Mouse (Mus musculus): ENCODE results near the gene Psd. TPM values are rescaled to one million over a fixed set of nuclear protein-coding genes. Genes with fewer than 3 reads are reported as not detected.

Psd gene
- total RNA-seq (2021), result 100 to 1,000 TPM; 799 to 877 TPM
- long read RNA-seq, transcript Psd-210 (16 exons, 3,398 nt), result minor isoform, 9 of 613 reads
- long read RNA-seq, transcript Psd-201 (18 exons, 3,900 nt), result minor isoform, 10 of 613 reads
- long read RNA-seq, transcript Psd-211 (8 exons, 1,705 nt), result minor isoform, 7 of 613 reads
- long read RNA-seq, transcript Psd-208 (8 exons, 2,034 nt), result major isoform, 347 of 613 reads
- long read RNA-seq, partial matches to known transcripts, result 111 of 613 reads
- long read RNA-seq, other reads (novel, unspliced or antisense), result 126 of 613 reads

DNA sequence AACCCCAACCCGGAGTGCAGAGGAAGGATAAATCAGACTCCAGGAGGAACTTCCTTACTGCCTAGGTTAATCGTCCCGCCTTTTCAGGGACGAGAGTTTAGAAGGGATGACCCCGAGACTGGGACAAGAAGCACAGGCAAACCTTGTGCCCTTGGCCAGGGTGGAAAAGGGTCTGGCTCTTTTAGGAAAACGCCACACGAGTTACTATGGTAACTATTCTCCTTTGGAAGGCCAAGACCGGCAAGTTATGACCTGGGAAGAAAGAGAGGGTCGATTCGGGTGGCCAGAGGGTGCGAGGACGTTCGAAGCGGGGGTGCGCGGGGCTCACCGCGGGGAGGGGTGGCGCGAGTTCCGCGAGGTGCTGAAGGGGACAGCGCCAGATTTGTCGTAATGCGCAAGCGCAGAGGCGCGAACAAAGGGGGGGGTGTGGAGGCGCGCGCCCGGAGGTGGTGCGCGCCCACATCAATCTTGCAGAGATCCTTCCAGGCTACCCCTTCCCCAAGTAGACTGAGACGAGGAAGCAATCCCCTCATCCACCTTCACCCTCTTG lies at the start of gene Psd:
Gene Psd (minus strand): TSS at position 401 of the 550 bp plus-strand sequence.
- DNase-seq (ENCODE audit: low spot score in 2 of 2), result peak in 1 of 2 experiments; percentile 80

- DNase-seq (ENCODE audit: low spot score in 2 of 2), result no peak
Observed at GRCm38 (mm10) chr19:46375891-46376290, 48.9 kb upstream of the Psd start.

DNA sequence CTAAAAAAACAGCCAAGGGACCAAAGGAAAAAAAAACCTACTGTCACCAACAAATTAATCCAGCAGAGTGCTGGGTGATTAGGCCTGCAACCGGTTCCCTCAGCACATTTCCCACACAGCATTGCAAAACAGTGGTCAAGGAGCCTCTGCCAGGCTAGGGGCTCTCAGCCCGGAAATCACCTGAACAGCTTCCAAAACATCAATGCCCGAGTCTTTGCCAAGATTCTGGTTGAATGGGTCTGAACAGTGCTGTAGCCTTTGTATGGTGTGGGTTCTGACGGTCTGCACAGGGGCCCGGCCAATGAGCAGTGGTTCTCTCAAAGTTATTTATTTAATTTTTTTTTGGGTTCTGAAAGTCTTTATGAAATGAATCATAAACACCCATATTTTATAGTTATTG lies 48.5 kb upstream of the Psd start:
- peak in 1 of 2 experiments; percentile 59 for DNase-seq (ENCODE audit: low spot score in 2 of 2)

GRCm38 (mm10) chr19:46374477-46375088 lies 47.6 kb upstream of the Psd start:
- DNase-seq (ENCODE audit: low spot score in 2 of 2), result no peak

DNA sequence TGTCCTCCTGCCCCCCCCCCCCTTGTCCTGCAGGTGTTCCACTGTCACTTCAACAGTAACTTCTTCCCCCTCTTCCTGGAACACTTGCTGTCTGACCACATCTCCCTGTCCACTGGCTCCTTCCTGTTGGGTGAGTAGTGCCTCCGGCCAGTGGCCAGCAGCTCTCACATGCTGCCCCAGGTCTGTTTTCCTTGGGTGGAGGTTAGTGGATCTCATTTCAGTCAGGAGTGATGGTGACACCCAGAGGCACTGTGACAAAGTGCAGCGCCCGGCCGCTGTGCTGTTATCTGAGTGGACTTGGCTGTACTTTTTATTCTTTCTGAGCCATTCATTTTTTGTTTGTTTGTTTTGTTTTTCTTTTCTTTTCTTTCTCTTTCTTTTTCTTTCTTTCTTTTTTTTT lies 42.2 kb upstream of the Psd start:
- DNase-seq (ENCODE audit: low spot score in 2 of 2), result peak; percentile 39 to 71

- DNase-seq (ENCODE audit: low spot score in 2 of 2), result peak; percentile 42 to 53
Observed at GRCm38 (mm10) chr19:46367798-46368590, 41.0 kb upstream of the Psd start.

- no peak for DNase-seq (ENCODE audit: low spot score in 2 of 2)
Observed at GRCm38 (mm10) chr19:46363294-46364009, 36.5 kb upstream of the Psd start.

DNA sequence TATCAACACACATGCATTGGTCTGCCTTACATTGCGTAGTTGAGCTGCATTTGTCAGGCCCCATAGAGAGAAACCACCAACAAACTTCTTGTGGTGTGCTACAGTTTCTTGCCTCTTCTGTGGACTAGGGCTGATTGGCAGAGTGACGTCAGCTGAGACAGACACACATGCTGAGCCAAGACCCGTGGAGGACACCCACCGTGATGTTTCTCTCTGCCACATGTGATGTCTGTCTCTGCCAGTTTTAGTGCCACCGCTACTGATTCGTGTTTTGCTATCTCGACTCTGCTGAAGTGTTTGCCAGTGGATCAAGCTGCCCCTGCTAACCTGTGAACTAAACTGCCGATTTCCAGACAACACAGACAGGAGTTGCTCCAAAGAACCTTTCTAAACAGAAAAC lies 35.1 kb upstream of the Psd start:
- no peak for DNase-seq (ENCODE audit: low spot score in 2 of 2)

DNA sequence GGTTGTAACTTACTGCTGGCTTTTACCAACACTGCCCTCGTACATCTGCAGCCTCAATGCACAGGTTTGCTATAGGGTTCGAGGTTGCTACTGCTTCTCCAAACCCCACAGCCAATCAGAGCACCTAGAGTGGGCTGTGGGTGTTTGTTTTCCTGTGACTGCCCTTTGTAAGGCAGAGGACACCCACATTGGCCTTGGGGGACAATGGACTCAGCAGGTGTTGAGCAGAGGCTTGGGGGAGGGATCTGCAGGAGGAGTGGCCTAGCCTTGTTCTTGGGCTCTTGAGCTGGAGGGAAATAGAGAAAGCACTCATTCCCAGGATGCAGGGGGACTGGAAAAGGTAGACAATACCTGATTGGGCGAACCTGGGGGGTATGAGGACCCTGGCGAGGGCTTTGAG lies 31.4 kb upstream of the Psd start:
- DNase-seq (ENCODE audit: low spot score in 2 of 2), result no peak

- no peak for DNase-seq (ENCODE audit: low spot score in 2 of 2)
Observed at GRCm38 (mm10) chr19:46357344-46358280, 30.7 kb upstream of the Psd start.

DNA sequence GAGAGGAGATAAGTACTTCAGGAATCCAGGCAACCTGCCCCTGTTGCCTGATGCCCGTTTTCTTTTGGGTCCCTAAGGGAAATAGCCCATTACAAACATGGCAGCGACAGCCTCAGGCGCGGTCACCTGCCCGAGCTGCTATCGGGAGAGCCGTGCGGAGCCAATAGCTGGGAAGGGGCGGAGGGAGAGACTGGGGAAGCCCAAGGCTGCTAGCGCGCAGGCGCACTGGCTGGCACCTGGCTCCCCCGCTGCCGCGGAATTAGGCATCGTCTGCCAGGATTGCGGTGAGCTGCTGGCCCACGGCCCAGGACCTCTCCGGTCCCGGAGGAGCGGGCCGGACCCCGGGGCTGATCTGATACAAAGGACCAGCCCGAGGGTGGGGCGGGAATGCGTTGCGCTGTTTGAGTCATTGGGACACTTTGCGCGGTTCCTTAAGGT lies 29.8 kb upstream of the Psd start:
- peak; percentile 86 to 93 for DNase-seq (ENCODE audit: low spot score in 2 of 2)

DNA sequence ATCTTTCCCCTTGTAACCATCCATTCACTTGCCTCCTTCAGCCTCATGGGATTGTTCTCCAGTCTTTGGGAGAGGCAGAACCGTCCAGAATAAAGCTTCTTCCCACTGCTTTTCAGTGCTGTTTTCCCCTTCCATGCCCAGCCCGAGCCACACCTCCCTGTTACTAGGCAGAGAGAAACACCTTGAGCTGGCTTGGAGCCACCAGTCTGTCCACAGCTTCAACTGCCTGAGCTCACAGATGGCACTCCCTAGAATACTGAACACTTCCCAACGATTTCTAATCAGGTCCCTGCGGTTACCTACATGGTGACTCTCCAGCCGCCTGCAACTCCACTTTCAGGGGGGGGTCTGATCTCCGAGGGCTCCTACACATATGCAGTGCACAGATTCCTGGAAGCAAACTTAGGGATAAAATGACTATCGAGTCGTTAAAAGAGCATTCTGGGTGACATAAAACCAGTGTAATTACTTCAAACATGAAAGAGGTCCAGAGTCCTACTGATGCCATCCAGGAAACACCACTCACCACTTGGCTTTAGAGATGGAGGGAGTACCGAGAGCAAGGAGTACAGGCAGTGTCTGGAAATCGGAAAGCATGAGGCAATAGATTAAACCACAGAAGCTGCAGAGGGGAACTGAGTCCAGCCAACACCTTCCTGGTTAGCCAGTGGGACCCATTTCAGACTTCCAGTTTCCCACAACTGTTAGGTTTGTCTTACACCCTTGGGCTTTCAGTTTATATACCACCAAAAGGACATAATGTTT lies 23.4 kb upstream of the Psd start, which contains the start of gene 2310034G01Rik:
Gene 2310034G01Rik (minus strand): TSS at position 135 of the 765 bp plus-strand sequence.
- no peak for DNase-seq (ENCODE audit: low spot score in 2 of 2)

GRCm38 (mm10) chr19:46349550-46349949 lies 22.6 kb upstream of the Psd start:
- DNase-seq (ENCODE audit: low spot score in 2 of 2), result no peak

DNA sequence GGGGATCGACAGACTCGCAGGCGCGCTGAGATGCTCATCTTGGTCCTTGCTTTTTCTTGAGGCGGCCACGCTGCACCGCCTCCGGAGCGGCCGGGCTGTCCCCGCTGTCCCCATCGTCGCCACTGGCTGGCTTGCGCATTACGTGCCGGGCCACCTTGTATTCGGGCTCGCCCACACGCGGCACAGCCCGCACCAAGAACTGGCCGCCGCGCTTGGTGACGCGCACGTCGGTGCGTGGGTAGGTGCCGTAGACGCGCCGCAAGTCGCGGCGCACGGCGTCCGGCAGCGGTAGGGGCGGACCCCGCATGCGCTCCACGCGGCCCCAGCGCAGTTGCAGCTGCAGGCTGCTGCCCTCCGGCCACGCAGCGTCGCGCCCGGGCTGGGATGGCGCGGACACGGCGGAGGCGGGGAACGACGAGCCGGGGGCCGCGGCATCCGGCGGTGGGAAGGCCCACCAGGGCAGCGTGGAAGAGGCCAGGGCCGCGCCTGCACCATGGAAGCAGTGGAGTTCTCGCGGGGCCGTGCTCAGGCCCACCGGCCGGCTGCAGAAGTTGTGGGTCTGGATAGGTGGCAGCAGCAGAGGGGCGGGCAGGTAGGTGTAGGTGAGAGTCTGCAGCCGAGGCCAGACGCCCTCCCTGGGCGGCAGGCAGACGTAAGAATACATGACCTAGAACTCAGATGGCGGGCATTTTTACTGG lies 22.0 kb upstream of the Psd start:
- DNase-seq (ENCODE audit: low spot score in 2 of 2), result peak; percentile 91 to 94

- peak in 1 of 2 experiments; percentile 37 for DNase-seq (ENCODE audit: low spot score in 2 of 2)
Observed at GRCm38 (mm10) chr19:46347936-46348668, 21.1 kb upstream of the Psd start.

GRCm38 (mm10) chr19:46347146-46347545 lies 20.2 kb upstream of the Psd start:
- no peak for DNase-seq (ENCODE audit: low spot score in 2 of 2)

DNA sequence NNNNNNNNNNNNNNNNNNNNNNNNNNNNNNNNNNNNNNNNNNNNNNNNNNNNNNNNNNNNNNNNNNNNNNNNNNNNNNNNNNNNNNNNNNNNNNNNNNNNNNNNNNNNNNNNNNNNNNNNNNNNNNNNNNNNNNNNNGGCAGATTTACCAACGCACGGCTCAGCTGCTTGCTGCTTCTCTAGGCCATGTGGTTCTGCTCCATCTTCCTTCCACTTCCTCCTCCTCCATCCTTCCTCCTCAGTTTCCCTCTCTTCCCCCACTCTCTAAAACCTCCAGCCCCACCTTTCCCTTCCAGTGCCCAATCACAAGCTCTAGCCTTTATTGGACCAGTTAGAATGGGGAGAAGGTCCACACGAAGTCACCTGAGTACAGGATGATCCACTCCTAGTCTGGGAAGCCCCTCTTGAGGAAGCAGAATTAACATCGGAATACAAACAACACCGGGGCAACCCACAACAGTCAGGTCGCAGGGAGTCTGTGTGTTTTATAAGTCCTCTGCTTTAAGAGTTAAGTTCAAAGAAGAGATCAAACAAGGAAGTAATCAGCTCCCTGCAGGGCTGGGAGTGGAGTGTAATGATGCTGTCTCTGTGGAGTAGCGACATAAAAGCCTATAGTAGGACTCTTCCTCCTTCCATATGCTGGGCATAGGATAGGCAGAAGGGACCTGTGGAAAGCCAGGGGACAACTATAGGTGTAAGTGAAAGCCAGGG lies 17.9 kb upstream of the Psd start:
- DNase-seq (ENCODE audit: low spot score in 2 of 2), result no peak
